Mouse (Mus musculus): ENCODE results near the gene Mael.

The Mael gene

GRCm38 (mm10) chr1:166238315-166238969 is at the start of gene Mael:
Mael (minus strand) TSS chr1:166238747.
- DNase-seq (ENCODE audit: low read depth, low spot score) = no peak

GRCm38 (mm10) chr1:166286231-166286630 is 47.7 kb upstream of the Mael start:
- no peak for DNase-seq (ENCODE audit: low read depth, low spot score)

DNA sequence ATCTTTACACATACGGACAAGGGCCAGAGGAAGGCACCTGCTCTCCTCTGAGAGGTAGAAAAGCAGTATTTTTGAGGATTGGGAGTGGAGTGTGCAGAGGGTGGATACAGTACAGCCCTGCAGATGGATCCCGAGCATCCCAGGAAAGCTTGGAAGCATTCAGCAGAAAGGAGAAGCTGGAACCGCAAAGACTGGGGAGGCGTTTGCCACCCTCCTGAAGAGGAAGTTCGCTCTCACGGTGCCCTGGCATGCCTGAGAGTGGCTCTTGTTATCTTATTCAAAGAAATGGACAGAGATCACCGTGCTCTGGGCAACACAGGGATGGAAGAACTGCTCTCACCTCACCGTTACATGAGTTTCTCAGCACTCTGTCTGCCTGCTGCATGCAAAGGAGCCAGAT is 45.8 kb upstream of the Mael start:
- DNase-seq (ENCODE audit: low read depth, low spot score) = no peak

DNA sequence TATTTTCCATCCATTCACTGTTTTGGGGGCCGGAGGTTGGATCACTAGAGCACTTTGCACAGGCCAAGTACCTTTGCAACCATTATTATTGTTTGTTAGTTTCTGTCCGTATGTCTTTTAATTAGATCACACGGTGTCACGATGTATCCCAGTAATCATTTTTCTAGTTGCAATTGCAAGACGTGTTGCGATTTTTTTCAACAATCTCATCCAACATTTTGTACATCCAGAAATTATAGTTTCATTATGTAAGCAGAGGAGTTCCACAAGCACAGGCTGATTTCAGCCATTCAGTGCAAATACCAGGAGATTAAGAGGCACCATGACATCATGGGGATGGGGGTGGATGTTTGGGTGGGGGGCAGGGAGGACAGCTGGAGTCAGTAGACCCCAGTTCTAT is 44.9 kb upstream of the Mael start:
- DNase-seq (ENCODE audit: low read depth, low spot score) = no peak

GRCm38 (mm10) chr1:166282597-166283210 is 44.2 kb upstream of the Mael start:
- no peak for DNase-seq (ENCODE audit: low read depth, low spot score)

GRCm38 (mm10) chr1:166281836-166282235 is 43.3 kb upstream of the Mael start:
- DNase-seq (ENCODE audit: low read depth, low spot score) = no peak

DNA sequence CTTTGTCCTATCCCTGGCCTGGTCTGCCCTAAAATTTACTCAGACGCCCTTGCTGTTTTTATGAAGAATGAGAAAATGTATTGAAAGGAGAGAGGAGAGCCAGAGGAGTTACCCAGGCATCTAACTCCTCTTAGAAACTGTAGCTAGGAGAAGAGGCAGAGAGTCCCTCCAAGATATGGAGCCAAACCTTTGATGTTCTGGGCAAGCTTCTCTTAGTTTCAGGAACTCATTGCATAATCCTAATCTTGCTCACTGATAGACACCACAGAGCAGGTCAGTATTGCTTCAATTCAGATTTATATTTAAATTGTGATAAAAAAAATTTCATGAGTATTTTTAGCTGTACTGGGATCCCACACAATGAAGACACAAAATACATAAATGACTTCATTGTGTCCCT is 42.7 kb upstream of the Mael start:
- no peak for DNase-seq (ENCODE audit: low read depth, low spot score)

DNA sequence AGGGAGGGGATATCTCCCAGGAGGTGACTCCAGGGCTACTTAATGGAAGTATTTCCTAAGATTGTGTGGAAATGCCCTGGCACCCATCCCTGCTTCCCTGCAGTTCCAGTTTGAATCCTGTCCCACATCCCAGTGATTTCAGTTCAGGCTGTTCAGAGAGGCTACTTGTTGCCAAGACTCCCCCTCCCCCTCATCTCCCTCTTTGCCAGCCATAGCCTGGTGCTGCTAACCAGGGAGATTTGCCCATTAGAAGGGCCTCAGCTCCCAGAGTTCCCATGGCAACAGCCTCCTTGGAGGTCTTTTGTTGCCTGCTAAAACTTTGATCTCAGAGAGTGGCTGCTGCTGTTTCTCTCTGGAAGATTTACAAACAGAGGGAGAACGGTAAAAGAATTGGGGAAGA is 42.0 kb upstream of the Mael start:
- no peak for DNase-seq (ENCODE audit: low read depth, low spot score)

- DNase-seq (ENCODE audit: low read depth, low spot score) = no peak
These were observed 41.1 kb upstream of the Mael start for GRCm38 (mm10) chr1:166279580-166280206.

DNA sequence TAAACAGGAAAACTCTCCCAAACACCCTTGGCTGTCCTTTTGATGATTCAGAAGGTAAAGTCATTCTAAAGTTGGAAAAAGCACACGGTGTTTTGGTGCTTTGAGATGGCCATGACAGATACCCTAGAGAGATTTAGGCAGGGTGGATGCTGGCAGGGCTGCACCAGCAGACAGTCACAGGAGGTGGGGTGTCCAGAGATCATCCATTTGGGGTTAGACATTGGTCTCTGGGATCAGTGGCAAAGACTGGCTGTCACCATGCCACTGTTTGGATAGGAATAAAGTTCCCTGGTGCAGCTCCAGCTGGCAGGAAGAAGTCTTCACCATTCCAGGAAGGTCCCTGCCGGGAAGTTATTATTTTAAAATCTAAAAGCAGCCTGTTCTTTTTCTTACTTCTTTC is 40.2 kb upstream of the Mael start:
- DNase-seq (ENCODE audit: low read depth, low spot score) = no peak

DNA sequence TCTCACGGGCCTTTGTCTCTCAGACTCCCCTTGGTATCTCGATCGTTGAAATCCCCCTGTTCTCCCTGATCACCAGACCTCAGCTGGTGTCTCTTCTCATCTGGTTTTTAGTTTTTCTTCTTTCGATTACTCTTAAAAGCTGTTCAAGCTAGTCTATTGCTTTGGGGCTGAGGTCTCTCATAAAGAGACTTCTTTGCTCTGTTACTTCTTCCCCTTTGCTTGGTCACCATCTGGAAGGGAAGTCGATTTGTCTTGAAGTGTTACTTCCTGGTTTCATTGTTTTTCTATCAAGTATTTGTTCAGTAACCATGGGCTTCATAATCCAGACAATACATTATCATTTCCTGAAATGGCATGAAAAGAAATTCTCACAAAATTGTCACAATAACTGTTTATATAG is 29.7 kb upstream of the Mael start:
- no peak for DNase-seq (ENCODE audit: low read depth, low spot score)

DNA sequence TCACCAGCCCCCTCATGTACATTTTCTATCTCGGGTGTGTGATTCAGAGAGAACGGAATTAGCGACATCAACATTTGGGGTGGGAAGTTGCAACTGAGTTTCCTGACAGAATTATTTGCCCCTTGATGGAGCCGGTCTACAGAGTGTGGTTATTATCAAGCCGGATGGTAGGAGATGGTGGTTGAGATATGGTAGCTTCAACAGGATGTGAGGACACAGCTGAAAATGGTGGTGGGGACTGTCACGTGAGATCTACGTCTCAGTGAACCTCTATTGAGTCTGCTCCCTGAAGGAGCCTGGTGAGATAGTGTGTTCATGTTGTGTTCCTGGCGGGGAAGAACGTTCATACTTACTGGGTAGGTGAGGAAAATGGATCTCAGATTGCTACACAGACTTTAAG is 28.4 kb upstream of the Mael start:
- no peak for DNase-seq (ENCODE audit: low read depth, low spot score)

DNA sequence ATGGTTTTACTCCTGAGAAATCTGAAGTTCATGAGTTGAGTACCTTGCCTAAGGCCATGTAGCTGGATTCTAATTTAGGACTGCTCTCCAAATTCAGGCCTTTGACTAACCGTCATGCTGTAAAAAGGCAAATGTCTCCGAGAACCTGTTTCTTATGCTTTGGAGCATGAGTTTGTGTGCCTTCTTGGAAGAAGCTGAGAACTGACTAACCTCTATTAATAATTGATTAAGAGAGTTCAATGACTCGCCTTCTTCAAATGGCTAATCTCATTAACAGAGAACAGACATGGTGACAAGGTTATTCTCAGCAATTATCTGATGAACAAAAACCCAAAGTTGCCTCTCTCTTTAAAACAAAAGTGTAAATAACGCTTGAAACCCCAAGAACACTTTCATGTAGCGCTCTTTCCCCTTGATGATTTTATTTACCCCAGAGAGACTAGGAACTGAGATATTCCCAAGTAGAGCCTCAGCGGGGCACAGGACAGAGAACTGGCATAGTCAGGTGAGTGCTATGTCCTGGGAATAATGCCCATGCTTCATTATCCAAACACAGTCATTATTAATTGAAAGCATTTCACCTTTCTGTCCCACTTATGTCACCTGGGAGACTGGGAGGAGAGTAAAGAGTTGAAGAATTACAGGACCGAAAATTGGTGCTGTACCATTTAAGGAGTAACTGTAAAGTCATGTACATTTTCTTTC is 27.6 kb upstream of the Mael start:
- no peak for DNase-seq (ENCODE audit: low read depth, low spot score)

- DNase-seq (ENCODE audit: low read depth, low spot score) = no peak
These were observed 21.0 kb upstream of the Mael start for GRCm38 (mm10) chr1:166259526-166259925.

DNA sequence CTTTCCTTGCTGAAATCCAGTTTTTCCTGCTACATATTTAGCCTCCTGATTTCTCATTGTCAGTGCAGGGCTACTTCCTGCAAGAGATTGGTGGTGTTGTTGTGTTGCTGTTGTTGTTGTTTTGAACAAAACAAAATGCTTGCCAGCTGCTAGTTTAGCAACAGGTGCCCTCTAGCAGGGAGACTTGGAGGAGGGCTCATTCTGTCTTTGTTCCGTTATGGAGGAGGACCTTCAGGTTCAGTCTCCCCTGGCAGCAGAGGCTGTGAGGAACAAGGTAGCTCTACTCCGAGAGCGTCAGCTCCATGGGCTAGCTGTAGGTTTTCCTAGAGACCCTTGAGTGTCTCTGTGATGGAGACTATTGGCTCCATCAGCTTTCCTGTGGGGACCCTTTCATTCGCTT is 18.4 kb upstream of the Mael start:
- no peak for DNase-seq (ENCODE audit: low read depth, low spot score)

- DNase-seq (ENCODE audit: low read depth, low spot score) = no peak
These were observed 17.8 kb upstream of the Mael start for GRCm38 (mm10) chr1:166256302-166256701.

- no peak for DNase-seq (ENCODE audit: low read depth, low spot score)
These were observed 17.1 kb upstream of the Mael start for GRCm38 (mm10) chr1:166255651-166256050.

- no peak for DNase-seq (ENCODE audit: low read depth, low spot score)
These were observed 16.5 kb upstream of the Mael start for GRCm38 (mm10) chr1:166255091-166255490.

DNA sequence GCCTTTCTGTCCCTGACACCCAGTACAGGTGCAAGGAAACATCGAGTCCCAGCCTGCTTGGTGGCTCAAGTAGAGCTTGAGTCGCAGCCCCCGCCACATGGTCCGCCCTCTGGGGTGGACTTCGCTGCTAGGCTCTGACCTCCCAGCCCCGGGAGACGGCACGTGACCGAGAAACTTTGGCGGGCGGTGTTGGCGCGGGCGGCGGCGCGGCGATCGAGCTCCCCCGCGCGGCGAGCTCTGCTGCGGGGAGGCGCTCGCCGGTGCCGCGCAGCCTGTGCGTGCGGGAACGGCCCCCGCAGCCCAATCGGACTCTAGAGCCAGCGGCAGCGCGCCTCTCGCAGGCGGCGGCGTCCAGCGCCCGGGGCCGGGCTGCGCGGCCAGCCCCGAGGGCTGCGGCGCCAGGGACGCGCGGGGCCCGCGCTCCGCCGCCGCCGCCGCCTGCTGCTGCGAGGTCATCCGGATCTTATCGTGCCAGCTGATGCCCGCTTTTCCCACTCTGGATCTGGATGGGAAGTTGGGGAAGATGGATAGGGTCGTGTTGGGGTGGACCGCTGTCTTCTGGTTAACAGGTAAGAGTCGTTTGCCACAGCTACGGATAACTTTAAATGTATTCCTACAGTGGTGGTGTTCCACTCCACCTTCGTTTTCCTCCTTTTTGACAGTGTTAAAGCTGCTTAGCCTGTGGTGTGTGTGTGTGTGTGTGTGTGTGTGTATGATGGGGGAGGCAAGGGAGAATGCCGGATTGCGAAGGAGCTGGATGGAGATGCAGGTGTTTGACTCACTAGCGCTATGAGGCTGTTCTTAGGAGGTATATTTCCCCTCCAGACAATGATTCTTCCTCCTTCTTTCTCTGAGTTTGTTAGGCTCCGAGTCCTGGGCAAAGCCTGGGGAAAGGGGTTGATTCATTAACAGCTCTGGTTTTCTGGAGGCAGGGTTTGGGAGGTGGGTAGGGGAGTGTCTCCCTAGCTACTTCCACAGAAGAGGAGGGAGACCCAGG is 15.6 kb upstream of the Mael start, which contains the start of gene Ildr2:
Gene Ildr2 (plus strand): TSS at position 242 of the 997 bp plus-strand sequence.
- DNase-seq (ENCODE audit: low read depth, low spot score) = no peak

- DNase-seq (ENCODE audit: low read depth, low spot score) = peak; percentile 92
These were observed 5.7 kb upstream of the Mael start for GRCm38 (mm10) chr1:166244285-166244684.

DNA sequence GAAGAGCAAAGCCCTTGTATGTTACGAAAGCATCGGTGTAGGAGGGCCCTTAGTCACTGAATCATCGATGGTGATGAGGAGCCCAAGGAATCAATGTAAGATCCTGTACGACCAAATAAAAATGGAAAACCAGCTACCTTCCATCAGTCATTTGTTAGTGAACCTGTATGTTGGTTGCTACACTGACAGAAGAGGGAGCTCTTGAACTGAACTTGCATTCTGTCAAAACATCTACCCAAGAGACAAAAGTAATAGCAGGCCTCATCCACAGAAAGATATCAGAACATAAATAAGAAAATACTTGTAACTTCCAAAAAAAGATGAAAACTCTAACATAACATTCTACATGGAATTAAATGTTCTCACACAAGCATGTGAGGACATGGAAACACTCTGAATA is 24.4 kb downstream of the Mael start:
- DNase-seq (ENCODE audit: low read depth, low spot score) = peak; percentile 35
